Mouse (Mus musculus) hindbrain, embryonic 14.5 days (tissue): ENCODE measurements around the gene Lefty1. TPM values are rescaled to one million over a fixed set of nuclear protein-coding genes. Genes with fewer than 3 reads are reported as not detected.

Source experiments
- ATAC-seq: fragments of 200-750 bp; cut with Nextera tagmentation; 2 replicates; pipeline ENCODE4 v1.8.0; 2017; ENCODE audit warnings: moderate number of reproducible peaks, mild to moderate bottlenecking, moderate TSS enrichment, moderate library complexity; ENCODE audit not compliant: low FRiP score
- DNase-seq: peaks from one replicate; pipeline ENCODE4 v3.0.0-alpha.2; 2015; ENCODE audit warnings: low spot score
- H3K27ac ChIP-seq: fragments of 300-500 bp; sonication (generic); 2 replicates; pipeline ENCODE4 v1.5.1; 2014; ENCODE audit warnings: mild to moderate bottlenecking, moderate library complexity
- H3K27me3 ChIP-seq: fragments of 300-500 bp; sonication (generic); 2 replicates; pipeline ENCODE4 v1.6.1; 2014; ENCODE audit warnings: mild to moderate bottlenecking, low read length, mixed read lengths; ENCODE audit not compliant: control insufficient read depth, insufficient read depth
- H3K36me3 ChIP-seq: fragments of 300-500 bp; sonication (generic); replicated peaks from 2 replicates; pipeline ENCODE4 v1.6.1; 2014; ENCODE audit not compliant: control insufficient read depth, insufficient read depth
- H3K4me1 ChIP-seq: fragments of 300-500 bp; sonication (generic); replicated peaks from 2 replicates; pipeline ENCODE4 v1.6.1; 2014; ENCODE audit warnings: antibody characterized with exemption, low read length, mixed read lengths; ENCODE audit not compliant: control insufficient read depth, insufficient read depth
- H3K4me2 ChIP-seq: fragments of 300-500 bp; sonication (generic); replicated peaks from 2 replicates; pipeline ENCODE4 v1.6.1; 2014; ENCODE audit warnings: mild to moderate bottlenecking, moderate library complexity
- H3K4me3 ChIP-seq: fragments of 300-500 bp; sonication (generic); replicated peaks from 2 replicates; pipeline ENCODE4 v1.5.1; 2014; ENCODE audit warnings: mild to moderate bottlenecking, low read length
- H3K9ac ChIP-seq: fragments of 300-500 bp; sonication (generic); 2 replicates; pipeline ENCODE4 v1.6.1; 2014
- H3K9me3 ChIP-seq: fragments of 300-500 bp; sonication (generic); 2 replicates; pipeline ENCODE4 v1.6.1; 2016; ENCODE audit warnings: low read length; ENCODE audit not compliant: control insufficient read depth
- WGBS: fragments of 180-500 bp; shearing (Covaris S2); extraction: QIAGEN DNeasy Blood & Tissue Kit; methylation state at CpG from one replicate; pipeline ENCODE4 v1.1.7; 2014; 5-methylcytosine and 5-hydroxymethylcytosine counted together
- polyA plus RNA-seq: library from polyadenylated mRNA; unstranded; fragments of >200 nt; fragmentation: Nextera tagmentation; extraction: Ambion mirVana; gene quantifications from 2 replicates; pipeline ENCODE4 v1.2.1, GENCODE M21; 2014

The Lefty1 gene
- polyA plus RNA-seq, 1 experiment from 2014 or later, result 0.41 TPM

DNA sequence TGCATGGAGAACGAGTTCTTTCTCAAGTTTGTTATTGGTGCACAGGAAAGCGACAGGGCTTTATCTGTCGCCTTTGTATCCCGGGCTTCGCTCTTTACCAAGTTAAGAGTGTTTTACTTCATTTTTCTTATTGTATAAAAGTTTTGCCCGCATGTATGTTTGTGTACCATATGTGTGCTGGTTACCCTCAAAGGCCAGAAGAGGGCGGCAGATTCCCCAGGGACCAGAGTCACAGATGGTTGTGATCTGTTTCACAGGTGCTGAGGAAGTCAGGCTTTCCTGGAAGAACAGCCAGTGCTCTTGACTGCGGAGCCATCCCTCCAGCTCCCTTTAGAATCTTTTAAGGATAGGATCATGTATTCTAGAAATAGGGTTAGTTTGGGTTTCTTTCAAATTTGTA, 51.9 kb downstream of the Lefty1 start:
- no peak overlapping the region for H3K4me2 ChIP-seq
- no peak overlapping the region for H3K4me3 ChIP-seq
- 91% methylated on average over 8 of the region's 8 CpGs for WGBS
- H3K4me1 ChIP-seq, result no peaks in the 10 kb centered on the region
- no peaks in the 10 kb centered on the region for H3K36me3 ChIP-seq
- H3K27ac ChIP-seq, result no peak overlapping the region
- H3K9me3 ChIP-seq, result no peaks in the 10 kb centered on the region
- DNase-seq (no peak), ATAC-seq (no peak)
- H3K27me3 ChIP-seq, result 0 out of 2 replicates have a peak, but pooled peaks cover 2% of the 10 kb centered on the region
- H3K9ac ChIP-seq, result no peak overlapping the region

GRCm38 (mm10) chr1:180987759-180988158, 52.9 kb downstream of the Lefty1 start:
- Histone ChIP-seq H3K27ac (no peak overlapping the region), H3K4me3 (no peak overlapping the region), H3K4me1 (no peaks in the 10 kb centered on the region), H3K4me2 (0 out of 2 replicates have a peak overlapping the region, but pooled peaks have one; percentile 13), H3K9me3 (no peaks in the 10 kb centered on the region), H3K9ac (no peak overlapping the region), H3K27me3 (0 out of 2 replicates have a peak, but pooled peaks cover 2% of the 10 kb centered on the region), H3K36me3 (no peaks in the 10 kb centered on the region)
- peak; percentile 85 for DNase-seq
- peak; percentile 37; the same call in 1 of the 2 replicates for ATAC-seq
- 3% methylated on average over 9 of the region's 9 CpGs for WGBS

Other genes with a start within 250 kb of the Lefty1 start
- 0.16 TPM in 1 of 2 replicates, not detected in the other for gene Mixl1, start 238.0 kb upstream of the Lefty1 start, polyA plus RNA-seq
- 27.1 and 27.6 TPM in 2 replicates for gene Acbd3, start 209.0 kb upstream of the Lefty1 start, polyA plus RNA-seq
- 2,816 and 2,951 TPM in 2 replicates for gene H3f3a, start 121.1 kb upstream of the Lefty1 start, polyA plus RNA-seq
- gene Sde2, start 83.9 kb upstream of the Lefty1 start, polyA plus RNA-seq, result 26.9 and 28.2 TPM in 2 replicates
- 1.5 and 3.2 TPM in 2 replicates for gene Lefty2, start 41.9 kb upstream of the Lefty1 start, polyA plus RNA-seq
- gene Pycr2, start 30.7 kb upstream of the Lefty1 start, polyA plus RNA-seq, result 63.0 and 68.0 TPM in 2 replicates
- gene Tmem63a, start 7.3 kb downstream of the Lefty1 start, polyA plus RNA-seq, result 1.5 and 1.6 TPM in 2 replicates
- 8.7 and 10.3 TPM in 2 replicates for gene Ephx1, start 85.9 kb downstream of the Lefty1 start, polyA plus RNA-seq
- not detected in 2 replicates for gene 9130409I23Rik, start 116.2 kb downstream of the Lefty1 start, polyA plus RNA-seq
- gene Nvl, start 209.2 kb downstream of the Lefty1 start, polyA plus RNA-seq, result 36.4 and 39.3 TPM in 2 replicates
- gene Cnih4, start 209.7 kb downstream of the Lefty1 start, polyA plus RNA-seq, result 52.7 and 53.6 TPM in 2 replicates